Mouse (Mus musculus): ENCODE results near the gene Samd14.

DNA sequence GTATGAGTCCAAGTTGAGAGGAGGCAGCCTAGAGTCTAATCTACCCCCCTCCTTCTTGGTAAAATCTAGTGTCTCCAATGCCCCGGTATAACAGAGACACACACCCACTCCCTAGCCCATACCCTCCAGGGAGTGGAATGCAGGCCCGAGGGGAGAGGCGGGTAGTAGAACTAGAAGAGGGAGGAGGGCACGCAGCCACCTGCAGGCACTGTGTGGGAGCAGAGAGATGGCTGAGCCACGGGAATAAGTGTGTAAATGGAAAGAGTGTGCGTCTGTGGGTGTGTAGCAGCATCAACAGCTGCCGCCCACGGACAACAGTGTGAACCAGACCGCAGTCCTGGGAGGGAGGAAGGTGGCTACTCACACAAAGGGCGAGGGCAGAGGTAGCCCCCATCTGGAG is 25.2 kb downstream of the Samd14 start:
- no peak for TF ChIP-seq TAL1 (IDR thresholded peaks at IDR 0.05; ENCODE audit: low read length)
- TF ChIP-seq GATA1 (IDR thresholded peaks at IDR 0.05; ENCODE audit: low read length) = no peak

All from erythroblast, embryonic 14.5 days (primary cell).